Mouse (Mus musculus): ENCODE results near the gene Nelfe. TPM values are rescaled to one million over a fixed set of nuclear protein-coding genes. Genes with fewer than 3 reads are reported as not detected.

The Nelfe gene
- total RNA-seq, 1 experiment: 63.4 TPM

DNA sequence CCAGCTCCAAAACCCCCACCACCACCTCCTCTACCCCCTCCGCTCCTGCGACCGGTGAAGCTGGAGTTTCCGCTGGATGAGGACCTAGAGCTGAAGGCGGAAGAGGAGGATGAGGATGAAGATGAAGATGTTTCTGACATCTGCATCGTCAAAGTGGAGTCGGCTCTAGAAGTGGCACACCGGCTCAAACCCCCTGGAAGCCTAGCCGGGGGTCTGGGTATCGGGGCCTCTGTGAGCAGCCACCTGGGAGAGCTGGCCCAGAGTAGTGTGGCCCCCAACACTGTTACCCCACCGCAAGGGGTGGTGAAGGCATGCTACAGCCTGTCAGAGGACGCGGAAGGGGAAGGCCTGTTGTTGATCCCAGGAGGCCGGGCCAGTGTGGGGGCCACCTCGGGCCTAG is 45.5 kb downstream of the Nelfe start:
- peak overlapping the region; percentile 86; the same call in 1 of the 2 replicates for H3K9ac ChIP-seq (ENCODE audit: insufficient read depth, low read depth, low read length, poor library complexity, severe bottlenecking)
- TF ChIP-seq ZC3H11A (IDR thresholded peaks at IDR 0.05; ENCODE audit: borderline replicate concordance, low read depth, low read length) (no peak), MAFK (IDR thresholded peaks at IDR 0.05; ENCODE audit: insufficient read depth, low read depth, low read length) (no peak), HCFC1 (IDR thresholded peaks at IDR 0.05; ENCODE audit: borderline replicate concordance, insufficient read depth, low read length) (no peak), CHD2 (IDR thresholded peaks at IDR 0.05; ENCODE audit: low read depth, low read length) (no peak), ZNF384 (IDR thresholded peaks at IDR 0.05; ENCODE audit: low read depth, low read length) (no peak)
- H3K4me1 ChIP-seq (ENCODE audit: control insufficient read depth in 2 of 2, insufficient read depth in 2 of 2, low read length in 2 of 2, poor library complexity in 1 of 2): peaks cover 6 to 12% of the 10 kb centered on the region in 2 experiments
- H3K4me3 ChIP-seq (ENCODE audit: insufficient read depth in 1 of 2, low read depth in 1 of 2, low read length in 2 of 2, poor library complexity in 1 of 2, severe bottlenecking in 1 of 2): peak overlapping the region; percentile 84 to 92; a peak in 3 of 4 replicates
- no peaks in the 10 kb centered on the region for H3K9me3 ChIP-seq (ENCODE audit: control insufficient read depth, insufficient read depth, low read depth, low read length)
- in situ Hi-C loops (cut with MboI; ENCODE audit: low sequenced_read_pairs in 2 of 2, unreplicated experiment in 2 of 2): no loop called here
- H3K36me3 ChIP-seq (ENCODE audit: control insufficient read depth, insufficient read depth, low read length, poor library complexity, severe bottlenecking): peaks cover 4% of the 10 kb centered on the region; the same call in 1 of the 2 replicates
- no peak for DNase-seq (ENCODE audit: low read depth, low spot score)
- H3K27ac ChIP-seq (ENCODE audit: insufficient read depth, low read depth, low read length, poor library complexity, severe bottlenecking): no peak overlapping the region

DNA sequence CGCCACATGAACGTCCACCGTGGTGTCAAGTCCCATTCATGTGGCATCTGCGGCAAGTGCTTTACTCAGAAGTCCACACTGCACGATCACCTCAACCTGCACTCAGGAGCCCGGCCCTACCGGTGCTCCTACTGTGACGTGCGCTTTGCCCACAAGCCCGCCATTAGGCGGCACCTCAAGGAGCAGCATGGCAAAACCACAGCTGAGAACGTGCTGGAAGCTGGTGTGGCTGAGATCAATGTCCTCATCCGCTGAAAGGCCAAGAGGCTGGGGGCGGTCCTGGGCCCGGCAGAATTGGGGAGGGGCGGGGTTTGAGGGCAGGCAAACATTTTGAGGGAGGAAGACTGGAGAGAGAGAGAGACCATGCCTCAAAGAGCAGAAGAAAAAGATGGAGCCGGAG is 46.2 kb downstream of the Nelfe start:
- in situ Hi-C loops (cut with MboI; ENCODE audit: low sequenced_read_pairs in 2 of 2, unreplicated experiment in 2 of 2): no loop called here
- TF ChIP-seq HCFC1 (IDR thresholded peaks at IDR 0.05; ENCODE audit: borderline replicate concordance, insufficient read depth, low read length) (no peak), ZNF384 (IDR thresholded peaks at IDR 0.05; ENCODE audit: low read depth, low read length) (no peak), CHD2 (IDR thresholded peaks at IDR 0.05; ENCODE audit: low read depth, low read length) (no peak), MAFK (IDR thresholded peaks at IDR 0.05; ENCODE audit: insufficient read depth, low read depth, low read length) (no peak), ZC3H11A (IDR thresholded peaks at IDR 0.05; ENCODE audit: borderline replicate concordance, low read depth, low read length) (no peak)
- Histone ChIP-seq H3K36me3 (ENCODE audit: control insufficient read depth, insufficient read depth, low read length, poor library complexity, severe bottlenecking) (peaks cover 4% of the 10 kb centered on the region; the same call in 1 of the 2 replicates), H3K27ac (ENCODE audit: insufficient read depth, low read depth, low read length, poor library complexity, severe bottlenecking) (no peak overlapping the region), H3K9me3 (ENCODE audit: control insufficient read depth, insufficient read depth, low read depth, low read length) (no peaks in the 10 kb centered on the region), H3K4me3 (ENCODE audit: insufficient read depth in 1 of 2, low read depth in 1 of 2, low read length in 2 of 2, poor library complexity in 1 of 2, severe bottlenecking in 1 of 2) (peak overlapping the region in 1 of 2 experiments; percentile 92; a peak in 3 of 4 replicates), H3K4me1 (ENCODE audit: control insufficient read depth in 2 of 2, insufficient read depth in 2 of 2, low read length in 2 of 2, poor library complexity in 1 of 2) (peaks cover 6 to 10% of the 10 kb centered on the region in 2 experiments), H3K9ac (ENCODE audit: insufficient read depth, low read depth, low read length, poor library complexity, severe bottlenecking) (peak overlapping the region; percentile 31; the same call in 1 of the 2 replicates)
- DNase-seq (ENCODE audit: low read depth, low spot score): no peak

DNA sequence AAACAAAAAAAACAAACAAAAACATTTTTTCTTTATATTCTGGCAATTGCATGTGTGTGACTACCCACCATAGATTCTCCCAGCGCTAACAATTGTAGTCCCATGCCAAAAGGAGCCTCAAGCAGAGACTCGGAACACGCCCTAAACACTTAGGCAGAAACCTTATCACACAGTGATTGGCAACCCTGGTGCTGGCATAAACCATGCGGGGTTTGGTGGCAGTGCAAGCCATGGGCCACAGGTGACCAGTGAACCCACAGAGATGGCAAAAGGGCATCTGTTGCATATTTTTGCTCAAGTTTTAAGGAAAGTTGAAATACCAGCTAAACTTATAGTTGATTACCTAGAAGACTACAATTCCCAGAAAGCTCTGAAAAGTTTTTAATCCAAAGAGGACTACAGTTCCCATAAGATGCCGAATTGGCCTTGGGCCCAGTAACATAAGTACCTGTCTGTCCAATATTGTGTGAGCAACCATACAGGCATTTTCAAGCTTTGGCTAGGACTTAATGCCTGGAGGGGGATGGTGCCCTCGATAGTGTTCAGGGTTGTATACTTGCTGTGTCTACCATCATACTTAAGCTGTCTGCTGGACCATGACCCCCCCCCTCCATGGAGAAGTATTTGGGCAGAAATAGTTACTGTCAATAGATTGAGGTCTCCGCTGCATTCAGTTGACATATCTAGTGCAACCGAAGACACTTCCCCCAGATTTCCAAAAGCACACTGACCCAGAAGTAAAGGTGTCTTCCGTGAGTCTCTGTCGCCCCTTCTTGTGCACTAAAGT is 47.4 kb downstream of the Nelfe start:
- peak overlapping the region; percentile 85; the same call in 1 of the 2 replicates for H3K27ac ChIP-seq (ENCODE audit: insufficient read depth, low read depth, low read length, poor library complexity, severe bottlenecking)

DNA sequence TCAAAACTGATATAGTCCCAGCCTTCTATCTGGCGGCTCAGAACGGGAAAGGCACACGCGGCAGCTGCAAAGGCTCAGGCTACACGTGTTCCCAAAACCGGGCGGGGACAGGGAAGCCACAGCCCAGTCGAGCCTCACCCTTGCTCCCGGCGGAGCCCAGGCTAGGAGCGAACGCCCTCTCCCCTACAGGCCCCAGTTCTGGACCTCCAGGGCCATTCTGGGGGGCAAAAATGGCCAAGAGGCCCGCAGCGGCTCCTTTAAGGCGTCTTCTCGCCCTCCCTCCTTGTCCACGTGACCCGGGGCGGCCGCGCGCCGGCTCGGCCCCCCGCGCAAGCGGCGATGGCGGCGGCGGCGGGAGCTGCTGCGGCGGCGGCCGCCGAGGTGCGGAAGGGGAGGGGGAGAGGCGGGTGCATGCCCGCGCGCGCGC is 48.0 kb downstream of the Nelfe start, which contains the start of the genes C2 and Ehmt2:
TSS of gene C2 (minus strand) at position 106 of the 427 bp plus-strand sequence.
TSS of gene Ehmt2 (plus strand) at position 310 of the 427 bp plus-strand sequence.
- in situ Hi-C loops (cut with MboI; ENCODE audit: low sequenced_read_pairs in 2 of 2, unreplicated experiment in 2 of 2): no loop called here
- no peak for DNase-seq (ENCODE audit: low read depth, low spot score)
- TF ChIP-seq CHD2 (IDR thresholded peaks at IDR 0.05; ENCODE audit: low read depth, low read length) (no peak), HCFC1 (IDR thresholded peaks at IDR 0.05; ENCODE audit: borderline replicate concordance, insufficient read depth, low read length) (no peak), ZNF384 (IDR thresholded peaks at IDR 0.05; ENCODE audit: low read depth, low read length) (no peak), ZC3H11A (IDR thresholded peaks at IDR 0.05; ENCODE audit: borderline replicate concordance, low read depth, low read length) (no peak), MAFK (IDR thresholded peaks at IDR 0.05; ENCODE audit: insufficient read depth, low read depth, low read length) (no peak)
- Histone ChIP-seq H3K9me3 (ENCODE audit: control insufficient read depth, insufficient read depth, low read depth, low read length) (no peaks in the 10 kb centered on the region), H3K9ac (ENCODE audit: insufficient read depth, low read depth, low read length, poor library complexity, severe bottlenecking) (peak within 1 kb of the TSS; percentile 96), H3K4me1 (ENCODE audit: control insufficient read depth in 2 of 2, insufficient read depth in 2 of 2, low read length in 2 of 2, poor library complexity in 1 of 2) (peaks cover 8 to 17% of the 10 kb centered on the region in 2 experiments), H3K36me3 (ENCODE audit: control insufficient read depth, insufficient read depth, low read length, poor library complexity, severe bottlenecking) (peaks cover 7% of the 10 kb centered on the region), H3K4me3 (ENCODE audit: insufficient read depth in 1 of 2, low read depth in 1 of 2, low read length in 2 of 2, poor library complexity in 1 of 2, severe bottlenecking in 1 of 2) (peak within 1 kb of the TSS; percentile 75 to 97), H3K27ac (ENCODE audit: insufficient read depth, low read depth, low read length, poor library complexity, severe bottlenecking) (peak within 1 kb of the TSS; percentile 85)

More for the DNA sequence above, 47.4 kb downstream of the Nelfe start:
- peak overlapping the region; percentile 96 for H3K9ac ChIP-seq (ENCODE audit: insufficient read depth, low read depth, low read length, poor library complexity, severe bottlenecking)
- DNase-seq (ENCODE audit: low read depth, low spot score): no peak
- peaks cover 4% of the 10 kb centered on the region; the same call in 1 of the 2 replicates for H3K36me3 ChIP-seq (ENCODE audit: control insufficient read depth, insufficient read depth, low read length, poor library complexity, severe bottlenecking)
- TF ChIP-seq ZC3H11A (IDR thresholded peaks at IDR 0.05; ENCODE audit: borderline replicate concordance, low read depth, low read length): no peak
- TF ChIP-seq ZNF384 (IDR thresholded peaks at IDR 0.05; ENCODE audit: low read depth, low read length): no peak
- TF ChIP-seq CHD2 (IDR thresholded peaks at IDR 0.05; ENCODE audit: low read depth, low read length): no peak
- TF ChIP-seq HCFC1 (IDR thresholded peaks at IDR 0.05; ENCODE audit: borderline replicate concordance, insufficient read depth, low read length): 0 out of 2 replicates have a peak, but pooled peaks have one; percentile 36
- TF ChIP-seq MAFK (IDR thresholded peaks at IDR 0.05; ENCODE audit: insufficient read depth, low read depth, low read length): no peak
- H3K9me3 ChIP-seq (ENCODE audit: control insufficient read depth, insufficient read depth, low read depth, low read length): no peaks in the 10 kb centered on the region
- peaks cover 8 to 11% of the 10 kb centered on the region in 2 experiments for H3K4me1 ChIP-seq (ENCODE audit: control insufficient read depth in 2 of 2, insufficient read depth in 2 of 2, low read length in 2 of 2, poor library complexity in 1 of 2)
- peak overlapping the region; percentile 75 to 97 for H3K4me3 ChIP-seq (ENCODE audit: insufficient read depth in 1 of 2, low read depth in 1 of 2, low read length in 2 of 2, poor library complexity in 1 of 2, severe bottlenecking in 1 of 2)
- in situ Hi-C loops (cut with MboI; ENCODE audit: low sequenced_read_pairs in 2 of 2, unreplicated experiment in 2 of 2): no loop called here
